Mouse (Mus musculus): Measurements from ENCODE around the gene 1700024P04Rik.

Gene 1700024P04Rik

GRCm38 (mm10) chr13:98966583-98966982 lies 17.8 kb downstream of the 1700024P04Rik start:
- in situ Hi-C loops (cut with MseI, MboI), result no loop called here

DNA sequence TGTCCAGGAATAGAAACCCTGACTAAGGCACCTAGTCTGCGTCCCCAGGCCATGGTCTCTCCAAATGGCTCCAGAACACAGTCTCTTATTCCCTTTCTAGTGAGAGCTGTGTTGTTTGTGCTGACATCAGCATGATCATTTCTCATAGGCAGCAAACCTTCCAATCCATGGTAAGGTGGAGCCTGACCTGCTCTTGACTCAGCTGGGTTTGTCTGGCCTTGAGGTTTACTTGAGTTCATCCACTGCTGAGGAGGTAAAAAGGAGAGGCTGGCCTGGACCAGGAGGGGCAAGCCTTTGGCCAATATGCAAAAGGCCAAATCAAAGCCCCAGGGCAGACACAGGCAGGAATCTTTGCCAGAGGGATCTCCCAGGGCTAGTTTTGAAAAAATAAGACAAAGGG lies 20.8 kb downstream of the 1700024P04Rik start:
- in situ Hi-C loops (cut with MseI, MboI), result no loop called here

DNA sequence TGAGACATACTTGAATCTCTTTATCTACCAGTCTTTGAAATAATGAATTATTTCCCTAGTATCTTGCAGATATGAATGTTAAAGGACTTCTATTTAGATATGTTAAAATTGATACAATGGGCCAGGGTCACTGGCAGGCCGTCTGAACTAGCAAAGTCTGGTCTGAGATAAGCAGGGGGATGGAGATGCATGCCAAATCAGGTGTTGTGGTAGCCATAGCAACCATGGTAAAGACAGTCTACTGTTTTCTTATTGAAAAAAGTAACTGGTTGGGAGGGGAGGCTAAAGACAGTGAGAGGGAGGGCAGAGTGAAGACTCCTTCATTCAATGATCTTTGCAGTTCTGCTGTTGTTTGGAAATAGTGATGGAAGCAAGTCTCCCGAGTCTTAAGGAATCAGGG lies 26.2 kb downstream of the 1700024P04Rik start:
- in situ Hi-C loops (cut with MseI, MboI), result no loop called here

DNA sequence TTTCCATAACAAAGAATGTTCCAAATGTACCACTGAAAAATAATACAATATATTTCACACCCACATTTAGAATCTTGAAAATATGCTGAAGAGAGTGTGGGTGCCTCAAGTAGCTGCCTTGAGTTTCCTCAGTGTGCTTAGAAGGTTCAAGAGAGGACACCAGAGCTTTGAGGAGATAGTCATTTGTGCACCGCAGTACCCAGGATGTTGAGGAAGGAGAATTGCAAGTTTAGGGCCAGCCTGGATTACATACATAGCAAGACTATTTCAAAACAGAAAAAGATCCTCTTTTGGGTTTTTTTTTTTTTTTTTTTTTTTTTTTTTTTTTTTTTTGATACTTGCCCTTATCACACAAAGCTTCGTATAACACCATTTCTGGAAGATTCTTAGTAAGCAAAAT lies 28.2 kb downstream of the 1700024P04Rik start:
- in situ Hi-C loops (cut with MseI, MboI), result no loop called here

DNA sequence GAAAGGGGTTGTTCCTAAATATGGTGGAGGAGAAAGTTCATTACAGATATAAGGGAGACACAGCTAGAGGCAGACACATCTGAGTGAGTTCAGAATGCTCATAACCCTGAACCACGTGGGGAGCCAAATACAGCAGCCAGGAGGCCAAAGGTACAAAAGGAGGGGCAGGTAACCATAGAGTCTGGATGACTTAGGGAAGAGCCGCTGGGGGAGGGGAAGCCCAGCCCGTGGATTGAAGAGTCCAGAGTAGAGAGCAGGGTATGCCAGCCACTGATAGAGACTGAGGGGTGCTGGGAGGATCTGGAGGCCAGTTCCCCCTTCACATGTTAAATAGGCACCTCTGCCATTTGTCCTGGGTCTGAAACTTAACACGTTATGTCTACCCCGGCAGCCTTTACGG lies 28.7 kb downstream of the 1700024P04Rik start:
- in situ Hi-C loops (cut with MseI, MboI), result no loop called here

DNA sequence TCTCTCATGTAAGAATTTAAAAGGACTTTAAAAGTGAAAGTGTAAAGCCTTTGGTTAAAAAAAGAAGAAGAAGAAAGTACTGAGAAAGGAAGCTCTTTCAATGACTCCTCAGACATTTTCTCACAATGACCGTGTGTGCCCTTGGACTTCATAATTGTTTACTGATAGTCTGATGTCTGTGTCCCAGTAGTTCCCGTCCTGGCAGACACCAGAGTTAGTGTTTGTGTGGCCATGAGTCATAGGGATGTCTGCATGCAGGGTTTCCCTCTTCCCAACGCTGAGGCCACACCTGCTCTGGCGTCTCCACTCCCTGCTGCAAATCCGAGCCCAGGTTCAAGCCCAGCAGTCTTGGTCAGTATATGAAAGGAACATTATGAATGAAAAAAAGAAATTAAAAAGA lies 29.1 kb downstream of the 1700024P04Rik start:
- in situ Hi-C loops (cut with MseI, MboI), result no loop called here

GRCm38 (mm10) chr13:98953830-98954229 lies 30.5 kb downstream of the 1700024P04Rik start:
- in situ Hi-C loops (cut with MseI, MboI), result no loop called here

- in situ Hi-C loops (cut with MseI, MboI), result no loop called here
These were observed 32.4 kb downstream of the 1700024P04Rik start for GRCm38 (mm10) chr13:98951951-98952350.

GRCm38 (mm10) chr13:98948146-98948545 lies 36.2 kb downstream of the 1700024P04Rik start:
- in situ Hi-C loops (cut with MseI, MboI), result no loop called here

DNA sequence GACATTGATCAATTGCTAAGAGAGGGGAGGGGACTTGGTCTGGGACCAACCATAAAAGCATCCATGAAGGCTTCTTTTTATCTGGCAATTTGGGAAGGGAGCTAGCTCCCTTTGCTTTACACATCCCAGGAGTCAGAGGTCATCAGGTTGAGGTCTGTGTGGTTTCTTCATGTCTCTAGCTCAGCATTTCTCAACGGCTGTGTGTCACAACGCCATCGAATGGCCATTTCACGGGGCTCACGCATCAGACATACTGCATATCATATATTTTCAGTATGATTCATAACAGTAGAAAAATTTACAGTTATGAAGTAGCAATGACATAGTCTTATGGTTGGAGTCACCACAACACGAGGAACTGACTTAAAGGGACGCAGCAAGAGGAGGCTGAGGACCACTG lies 37.9 kb downstream of the 1700024P04Rik start:
- in situ Hi-C loops (cut with MseI, MboI), result no loop called here

DNA sequence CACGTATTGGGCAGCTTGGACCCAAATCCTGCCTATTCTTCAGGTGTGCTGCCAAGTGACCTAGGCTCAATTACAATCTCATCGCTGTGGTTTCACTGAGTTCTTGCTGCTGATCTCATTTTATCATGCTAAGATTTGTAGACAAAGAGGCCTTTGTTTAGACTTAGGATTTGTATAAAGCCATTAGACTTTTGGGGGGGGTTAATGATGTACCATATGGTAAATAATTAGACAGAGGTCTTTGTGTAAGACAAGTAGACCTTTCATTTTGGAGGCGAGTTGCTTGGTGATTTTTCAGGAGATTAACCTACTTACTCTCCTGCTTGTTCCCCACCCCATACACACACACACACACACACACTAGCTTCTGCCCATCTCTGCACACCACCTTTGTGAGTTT lies 38.5 kb downstream of the 1700024P04Rik start:
- in situ Hi-C loops (cut with MseI, MboI), result no loop called here

DNA sequence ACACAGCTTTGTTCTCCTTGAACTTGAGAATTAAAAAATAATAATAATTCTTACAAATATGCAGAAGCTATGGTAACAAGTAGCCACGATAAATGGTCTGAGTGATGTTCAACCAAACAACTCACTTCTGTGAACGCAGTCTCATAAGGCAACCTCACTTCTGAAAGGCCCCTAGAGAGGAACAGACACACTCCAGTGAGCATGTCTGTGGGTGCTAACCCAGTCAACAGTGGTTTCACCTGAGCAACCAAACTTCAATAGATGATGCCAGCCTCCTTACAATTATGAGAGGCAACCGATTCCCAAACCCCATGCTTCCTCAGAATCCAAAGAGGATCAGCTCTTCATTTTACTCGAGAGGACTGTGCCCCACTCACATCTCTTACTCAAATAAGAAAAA lies 39.0 kb downstream of the 1700024P04Rik start:
- in situ Hi-C loops (cut with MseI, MboI), result no loop called here

DNA sequence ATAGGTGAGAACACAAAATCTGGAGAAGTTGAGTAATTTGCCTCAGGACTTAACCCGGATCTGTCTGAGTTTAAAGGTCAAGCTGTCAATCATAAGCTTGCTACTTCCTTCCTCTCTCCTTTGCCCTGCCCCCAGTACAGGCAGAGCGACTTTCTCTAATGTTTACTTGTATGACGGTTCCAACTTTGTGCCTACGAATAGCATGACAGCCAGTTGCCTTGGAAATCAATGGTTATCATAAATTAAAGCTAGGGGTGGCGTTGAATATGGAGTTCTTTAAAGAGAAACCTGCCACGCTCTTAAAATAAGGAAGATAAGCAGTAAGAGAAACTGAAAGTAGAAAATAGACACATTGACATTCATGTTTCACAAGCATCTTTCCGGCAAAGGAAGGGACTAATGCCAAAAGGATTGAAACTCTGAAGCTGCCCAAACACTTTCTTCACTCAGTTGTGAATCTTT lies 39.7 kb downstream of the 1700024P04Rik start:
- in situ Hi-C loops (cut with MseI, MboI), result no loop called here

- in situ Hi-C loops (cut with MseI, MboI), result no loop called here
These were observed 42.0 kb downstream of the 1700024P04Rik start for GRCm38 (mm10) chr13:98942360-98942759.

DNA sequence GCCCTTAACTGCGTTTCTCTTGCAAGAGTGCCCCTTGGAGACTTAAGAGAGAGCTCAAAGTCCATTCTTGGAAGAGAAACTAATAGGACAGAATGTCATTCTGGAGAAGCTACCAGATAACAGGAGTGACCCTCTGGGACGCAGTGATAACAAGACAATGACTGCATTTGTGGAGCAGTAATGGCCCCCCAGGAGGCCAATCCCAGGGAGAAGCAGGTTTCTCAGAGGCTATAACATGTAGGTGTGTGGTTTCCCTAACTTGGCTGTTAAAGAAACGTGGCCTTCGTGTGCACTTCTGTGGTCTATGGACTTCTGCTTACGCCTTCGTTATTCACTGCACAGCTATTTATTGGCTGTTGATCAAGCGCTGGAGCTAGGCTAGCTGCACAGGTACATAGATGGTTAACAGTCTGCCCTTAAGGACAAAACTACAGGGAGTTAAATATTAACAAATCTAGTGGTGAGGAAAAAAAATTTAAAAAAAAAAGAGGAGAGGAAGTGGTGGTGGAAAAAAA lies 42.5 kb downstream of the 1700024P04Rik start:
- in situ Hi-C loops (cut with MseI, MboI), result no loop called here

GRCm38 (mm10) chr13:98937108-98937507 lies 47.3 kb downstream of the 1700024P04Rik start:
- in situ Hi-C loops (cut with MseI, MboI), result no loop called here
